Mouse (Mus musculus): ENCODE data around the gene Ccdc124.

DNA sequence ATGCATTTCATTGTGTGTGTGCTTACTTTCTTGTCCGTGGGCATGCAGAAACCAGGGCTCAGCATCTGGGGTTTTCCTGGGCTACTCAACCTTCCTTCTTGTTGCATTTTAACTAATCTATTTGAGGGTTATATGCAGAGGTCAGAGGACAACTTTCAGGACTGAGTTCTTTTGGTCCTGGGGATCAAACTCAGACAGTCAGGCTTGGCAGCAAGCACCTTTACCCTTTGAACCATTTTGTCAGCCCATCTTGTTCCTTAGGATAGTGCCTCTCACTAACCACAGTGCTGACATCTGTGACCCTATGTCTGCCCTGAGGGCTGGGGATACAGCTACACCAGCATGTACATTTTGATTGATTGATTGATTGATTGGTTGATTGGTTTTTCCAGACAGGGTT, 45.9 kb downstream of the Ccdc124 start:
- no peak for TF ChIP-seq CTCF (IDR thresholded peaks at IDR 0.05; ENCODE audit: borderline replicate concordance, control insufficient read depth, extremely low read depth, insufficient read depth, low read length, poor library complexity)
- no peak for TF ChIP-seq POLR2A (IDR thresholded peaks at IDR 0.05; ENCODE audit: control insufficient read depth, extremely low read depth, insufficient read depth, low read length, poor library complexity)
